Mouse (Mus musculus) embryonic facial prominence, embryonic 10.5 days (tissue): Measurements from ENCODE around the gene Dse. TPM values are rescaled to one million over a fixed set of nuclear protein-coding genes. Genes with fewer than 3 reads are reported as not detected.
"Not testable (repeated sequence)": the region's sequence is repeated elsewhere in the genome, so short reads cannot be mapped to it uniquely, and the experiment has no call there.

ENCODE experiments used
- DNase-seq: peaks from one replicate; pipeline ENCODE4 v3.0.0-alpha.2; 2017; ENCODE audit warnings: low spot score
- H3K27ac ChIP-seq: fragments of 300-500 bp; sonication (generic); replicated peaks from 2 replicates; pipeline ENCODE4 v1.5.1; 2016; ENCODE audit warnings: mild to moderate bottlenecking
- H3K27me3 ChIP-seq: fragments of 300-500 bp; sonication (generic); replicated peaks from 2 replicates; pipeline ENCODE4 v1.6.1; 2016; ENCODE audit warnings: low read depth, mild to moderate bottlenecking; ENCODE audit not compliant: poor library complexity, severe bottlenecking
- H3K36me3 ChIP-seq: fragments of 300-500 bp; sonication (generic); replicated peaks from 2 replicates; pipeline ENCODE4 v1.6.1; 2016; ENCODE audit warnings: mild to moderate bottlenecking, moderate library complexity
- H3K4me1 ChIP-seq: fragments of 300-500 bp; sonication (generic); 2 replicates; pipeline ENCODE4 v1.6.1; 2016
- H3K4me3 ChIP-seq: fragments of 300-500 bp; sonication (generic); 2 replicates; pipeline ENCODE4 v1.5.1; 2016; ENCODE audit warnings: mild to moderate bottlenecking, moderate library complexity
- H3K9me3 ChIP-seq: fragments of 300-500 bp; sonication (generic); 2 replicates; pipeline ENCODE4 v1.6.1; 2016; ENCODE audit warnings: mild to moderate bottlenecking
- WGBS: fragments of 180-500 bp; shearing (Covaris S2); methylation state at CpG from one replicate; pipeline ENCODE4 v1.1.7; 2016; 5-methylcytosine and 5-hydroxymethylcytosine counted together
- polyA plus RNA-seq: library from polyadenylated mRNA; unstranded; fragments of >200 nt; fragmentation: Nextera tagmentation; extraction: Ambion mirVana; gene quantifications from 2 replicates; pipeline ENCODE4 v1.2.1, GENCODE M21; 2016

The Dse gene
- polyA plus RNA-seq = 29.1 and 33.6 TPM in 2 replicates

DNA sequence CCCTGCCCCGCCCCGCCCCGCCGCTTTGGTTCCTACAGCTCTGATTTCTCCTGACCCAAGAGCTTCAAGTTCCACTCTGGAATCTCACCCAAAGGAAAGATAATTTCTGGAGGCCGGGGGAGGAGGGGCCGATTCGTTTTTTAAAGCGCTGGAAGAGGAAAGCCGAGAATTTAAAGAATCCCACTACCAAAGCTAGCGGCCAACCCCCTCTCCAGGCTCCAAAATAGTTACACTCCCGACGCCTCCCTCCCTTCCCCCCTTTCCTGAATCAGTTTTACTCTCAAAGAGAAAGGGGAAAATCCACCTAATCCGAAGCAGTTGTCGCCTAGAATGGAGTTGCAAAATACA lies at the start of gene Dse:
Gene Dse, minus strand, starts transcription at position 213 of the 348 bp plus-strand sequence.
- peak within 1 kb of the TSS; percentile 98 for H3K27ac ChIP-seq
- H3K4me3 ChIP-seq = peak within 1 kb of the TSS; percentile 91
- WGBS = under 1% methylated on average over 14 of the region's 14 CpGs
- H3K4me1 ChIP-seq = peaks cover 39% of the 10 kb centered on the region
- peaks cover 10% of the 10 kb centered on the region; the same call in 1 of the 2 replicates for H3K36me3 ChIP-seq
- no peaks in the 10 kb centered on the region for H3K9me3 ChIP-seq
- H3K27me3 ChIP-seq = no peaks in the 10 kb centered on the region
- no peak for DNase-seq

DNA sequence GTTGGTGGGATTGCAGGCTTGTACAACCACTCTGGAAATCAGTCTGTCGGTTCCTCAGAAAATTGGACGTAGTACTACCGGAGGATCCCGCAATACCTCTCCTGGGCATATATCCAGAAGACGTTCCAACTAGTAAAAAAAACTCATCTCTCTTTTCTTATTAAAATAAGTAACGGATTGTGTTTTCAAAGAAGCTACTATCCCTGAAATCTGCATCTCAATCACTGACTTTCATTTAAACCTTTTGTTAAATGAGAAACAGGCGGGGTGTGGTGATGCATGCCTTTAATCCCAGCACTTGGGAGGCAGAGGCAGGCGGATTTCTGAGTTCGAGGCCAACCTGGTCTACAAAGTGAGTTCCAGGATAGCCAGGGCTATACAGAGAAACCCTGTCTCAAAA lies 45.3 kb upstream of the Dse start:
- not testable (repeated sequence) for H3K27ac ChIP-seq, H3K9me3 ChIP-seq, H3K4me1 ChIP-seq, H3K4me3 ChIP-seq, H3K36me3 ChIP-seq, DNase-seq, H3K27me3 ChIP-seq
- 94% methylated on average over 9 of the region's 9 CpGs for WGBS

DNA sequence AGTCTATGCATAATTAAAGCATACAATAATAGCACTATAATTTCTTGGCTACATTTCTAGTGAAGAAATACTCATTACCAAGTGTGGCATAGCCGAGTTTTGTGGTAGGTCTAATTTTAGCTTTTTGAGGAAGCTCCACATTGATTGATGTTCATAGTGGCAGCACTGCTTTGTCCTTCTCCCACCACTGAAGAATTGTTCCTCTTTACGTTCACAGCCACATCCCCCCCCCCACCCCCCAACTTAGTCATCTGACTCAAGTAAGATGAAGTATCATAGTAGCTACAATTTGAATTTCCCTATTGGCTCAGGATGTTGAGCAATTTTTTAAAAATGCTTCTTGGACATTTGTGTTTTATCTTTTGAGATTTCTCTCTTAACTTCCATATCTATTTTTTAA lies 42.1 kb upstream of the Dse start:
- 0 out of 2 replicates have a peak, but pooled peaks cover 4% of the 10 kb centered on the region for H3K4me1 ChIP-seq

DNA sequence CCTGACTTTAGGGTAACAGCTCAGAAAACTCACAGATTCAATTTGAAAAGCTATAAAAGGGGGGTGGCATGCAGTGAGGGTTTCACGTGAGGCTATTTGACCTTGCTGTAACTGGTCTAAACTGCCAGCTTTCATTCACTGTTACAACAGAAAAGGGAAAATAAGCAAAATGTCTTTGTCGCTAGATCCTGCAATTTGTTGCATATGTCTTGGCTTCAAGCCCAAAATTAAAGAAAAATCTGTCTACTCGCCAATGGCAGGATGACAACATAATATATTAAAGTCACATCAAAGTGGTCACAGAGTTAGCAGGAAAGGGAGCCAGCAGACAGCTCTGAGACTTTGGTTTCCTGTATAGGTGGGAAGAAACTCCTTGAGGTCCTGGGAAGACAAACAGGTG lies 40.2 kb upstream of the Dse start:
- Histone ChIP-seq H3K9me3 (no peaks in the 10 kb centered on the region), H3K4me3 (no peak overlapping the region), H3K4me1 (0 out of 2 replicates have a peak, but pooled peaks cover 4% of the 10 kb centered on the region), H3K36me3 (no peaks in the 10 kb centered on the region), H3K27me3 (no peaks in the 10 kb centered on the region), H3K27ac (no peak overlapping the region)
- no peak for DNase-seq
- 66% methylated on average over 3 of the region's 3 CpGs for WGBS

More for the DNA sequence above, 42.1 kb upstream of the Dse start:
- H3K27ac ChIP-seq = no peak overlapping the region
- H3K9me3 ChIP-seq = no peaks in the 10 kb centered on the region
- DNase-seq = no peak
- no peaks in the 10 kb centered on the region for H3K36me3 ChIP-seq
- H3K27me3 ChIP-seq = no peaks in the 10 kb centered on the region
- 73% methylated on average over 2 of the region's 2 CpGs for WGBS
- no peak overlapping the region for H3K4me3 ChIP-seq

DNA sequence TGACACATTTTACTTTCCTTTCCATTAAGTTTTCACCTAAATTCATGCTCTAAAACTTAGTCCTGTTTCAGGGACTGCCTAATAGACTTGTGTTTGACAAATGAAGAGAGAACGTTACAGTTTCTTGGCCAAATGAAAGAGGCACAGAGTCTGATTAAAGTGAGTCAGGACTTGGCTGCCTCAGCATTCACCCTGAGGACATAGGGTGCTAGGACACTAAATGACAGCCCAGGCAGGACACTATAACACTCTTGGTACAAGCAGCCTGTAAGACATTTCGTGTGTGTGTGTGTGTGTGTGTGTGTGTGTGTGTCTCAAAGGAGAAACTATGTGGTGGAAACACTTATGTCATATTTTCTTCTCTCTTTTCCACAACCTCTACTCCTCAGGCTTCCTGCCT lies 38.6 kb upstream of the Dse start:
- Histone ChIP-seq H3K27me3 (no peaks in the 10 kb centered on the region), H3K4me1 (0 out of 2 replicates have a peak, but pooled peaks cover 4% of the 10 kb centered on the region), H3K4me3 (no peak overlapping the region), H3K27ac (no peak overlapping the region), H3K36me3 (no peaks in the 10 kb centered on the region), H3K9me3 (no peaks in the 10 kb centered on the region)
- WGBS = 77% methylated on average over 2 of the region's 2 CpGs
- DNase-seq = no peak

DNA sequence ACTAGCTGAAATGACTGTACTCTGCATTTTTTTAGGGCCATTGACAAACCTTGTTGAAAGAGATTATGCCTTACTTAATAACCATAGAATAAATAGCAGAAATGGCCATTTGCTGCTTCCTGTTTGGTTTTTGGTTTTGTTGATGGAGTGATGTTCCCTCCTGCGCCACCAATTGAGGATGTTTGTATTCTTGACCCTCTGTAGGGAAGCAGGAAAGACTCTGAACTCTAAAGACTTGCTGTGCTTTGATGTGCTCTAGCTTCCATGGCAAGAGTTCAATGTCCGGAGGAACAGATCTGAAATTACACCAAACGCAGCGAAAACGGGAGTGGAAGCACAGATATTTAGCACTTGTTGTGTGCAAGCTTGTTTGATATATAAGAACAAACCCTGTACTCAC lies 37.2 kb upstream of the Dse start:
- WGBS = 83% methylated on average over 5 of the region's 5 CpGs
- no peak overlapping the region for H3K4me3 ChIP-seq
- no peaks in the 10 kb centered on the region for H3K9me3 ChIP-seq

DNA sequence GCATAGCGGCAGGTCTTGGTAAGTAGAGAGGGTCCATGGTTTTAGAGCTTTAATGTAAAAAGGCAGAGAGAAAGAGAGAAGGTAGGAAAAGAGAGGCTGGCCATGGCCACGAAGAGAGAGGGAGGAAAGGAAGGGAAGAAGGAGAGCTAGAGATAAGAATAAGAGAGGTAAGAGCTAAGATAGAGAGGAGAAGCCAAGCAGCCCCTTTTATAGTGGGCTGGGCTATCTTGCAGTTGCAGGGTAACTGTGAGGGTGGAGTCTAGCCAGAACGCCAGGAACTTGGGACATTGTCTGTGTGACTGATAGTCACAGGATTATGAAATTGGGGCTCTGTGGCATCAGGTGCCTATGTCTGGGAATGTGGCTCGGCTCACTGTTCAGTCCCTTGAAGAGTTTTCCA lies 31.0 kb upstream of the Dse start:
- Histone ChIP-seq H3K27ac (no peak overlapping the region), H3K27me3 (no peaks in the 10 kb centered on the region), H3K4me1 (peaks cover 13% of the 10 kb centered on the region), H3K36me3 (no peaks in the 10 kb centered on the region), H3K9me3 (no peaks in the 10 kb centered on the region), H3K4me3 (no peak overlapping the region)
- DNase-seq = no peak
- WGBS = 72% methylated on average over 4 of the region's 4 CpGs

More for the DNA sequence above, 37.2 kb upstream of the Dse start:
- Histone ChIP-seq H3K27ac (no peak overlapping the region), H3K4me1 (0 out of 2 replicates have a peak, but pooled peaks cover 4% of the 10 kb centered on the region), H3K36me3 (no peaks in the 10 kb centered on the region), H3K27me3 (no peaks in the 10 kb centered on the region)
- DNase-seq = no peak

DNA sequence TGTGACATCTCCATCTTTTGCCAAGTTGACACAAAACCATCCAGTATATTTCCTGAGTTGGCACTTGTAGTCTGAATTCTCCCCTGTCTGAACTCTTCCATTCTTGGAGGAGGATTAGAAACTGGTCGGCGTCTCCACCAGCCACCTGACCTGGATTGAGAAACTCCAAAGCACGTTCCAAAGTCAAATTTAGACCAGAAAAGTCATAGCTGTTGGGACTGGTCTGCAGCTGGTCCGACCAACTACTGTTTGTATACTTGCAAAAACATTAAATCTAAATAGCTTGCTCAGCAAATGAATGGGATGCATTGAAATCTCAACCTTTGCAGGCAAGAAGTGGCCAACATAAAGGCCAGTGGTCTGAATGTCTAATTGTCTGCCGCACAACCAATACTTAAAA lies 29.1 kb upstream of the Dse start:
- no peak overlapping the region for H3K27ac ChIP-seq
- no peak overlapping the region for H3K4me3 ChIP-seq
- WGBS = 88% methylated on average over 5 of the region's 5 CpGs
- no peaks in the 10 kb centered on the region for H3K36me3 ChIP-seq
- no peaks in the 10 kb centered on the region for H3K9me3 ChIP-seq
- no peaks in the 10 kb centered on the region for H3K27me3 ChIP-seq
- no peak for DNase-seq
- peaks cover 16% of the 10 kb centered on the region for H3K4me1 ChIP-seq

DNA sequence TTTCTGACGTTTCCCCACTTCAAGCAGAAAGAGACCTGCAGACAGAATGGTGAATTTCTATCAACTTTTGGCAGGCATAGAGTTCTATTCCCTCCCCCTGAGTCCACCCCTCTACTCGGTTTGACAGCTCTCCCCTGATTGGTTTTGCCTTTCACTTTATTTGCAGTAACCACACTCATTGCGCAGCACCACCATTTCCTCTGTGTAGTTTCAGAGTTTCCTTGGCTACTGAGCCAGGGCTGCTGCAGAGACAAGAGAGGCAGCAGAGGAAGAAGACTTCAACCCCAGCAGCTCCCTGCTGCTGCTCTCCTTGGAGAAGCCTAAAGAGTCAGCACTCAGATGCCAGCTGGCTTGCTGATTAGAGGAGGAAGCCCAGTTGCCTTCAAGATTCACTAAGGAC lies 27.9 kb upstream of the Dse start:
- DNase-seq = no peak
- Histone ChIP-seq H3K4me1 (peaks cover 16% of the 10 kb centered on the region), H3K4me3 (no peak overlapping the region), H3K27ac (no peak overlapping the region), H3K36me3 (no peaks in the 10 kb centered on the region), H3K9me3 (no peaks in the 10 kb centered on the region), H3K27me3 (no peaks in the 10 kb centered on the region)
- WGBS = 41% methylated on average over 3 of the region's 3 CpGs

DNA sequence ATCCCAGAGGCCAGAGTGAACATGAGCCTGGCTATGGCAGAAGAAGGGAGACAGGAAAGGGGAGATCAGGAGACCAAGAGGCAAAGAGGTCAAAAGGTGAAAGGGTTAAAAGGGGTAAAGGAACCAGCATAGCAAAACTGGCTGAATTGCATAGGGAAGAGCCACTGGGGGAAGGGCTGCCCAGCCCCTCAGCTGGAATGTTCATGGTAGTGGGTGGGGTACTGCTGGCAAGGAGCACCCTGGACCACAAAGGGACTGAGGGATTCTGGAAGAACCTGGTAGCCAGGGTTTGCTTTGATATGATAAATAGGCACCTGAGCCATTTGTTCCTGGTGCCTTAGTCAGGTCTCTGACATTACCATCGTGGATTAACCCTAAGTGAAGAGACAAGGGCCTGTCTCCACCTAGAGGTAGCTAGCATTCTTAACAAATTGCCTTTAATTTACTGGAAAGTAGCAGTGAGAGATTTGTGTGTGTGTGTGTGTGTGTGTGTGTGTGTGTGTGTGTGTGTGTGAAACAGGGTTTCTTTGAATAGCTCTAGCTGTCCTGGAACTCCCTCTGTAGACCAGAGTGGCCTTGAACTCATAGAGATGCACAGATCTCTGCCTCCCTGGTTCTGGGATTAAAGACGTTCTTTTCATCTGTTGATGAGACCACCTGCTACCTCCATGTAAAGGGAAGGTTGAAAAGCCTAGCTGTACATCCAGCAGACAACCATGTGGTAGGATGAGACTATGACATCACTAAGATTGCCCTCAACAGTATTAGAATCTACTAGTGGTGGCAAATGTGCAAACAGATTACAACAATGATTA lies 26.6 kb upstream of the Dse start:
- WGBS = 20% methylated on average over 2 of the region's 2 CpGs
- Histone ChIP-seq H3K27ac (no peak overlapping the region), H3K36me3 (no peaks in the 10 kb centered on the region), H3K9me3 (no peaks in the 10 kb centered on the region), H3K27me3 (no peaks in the 10 kb centered on the region), H3K4me3 (no peak overlapping the region), H3K4me1 (peaks cover 22% of the 10 kb centered on the region)
- peak; percentile 11 for DNase-seq

DNA sequence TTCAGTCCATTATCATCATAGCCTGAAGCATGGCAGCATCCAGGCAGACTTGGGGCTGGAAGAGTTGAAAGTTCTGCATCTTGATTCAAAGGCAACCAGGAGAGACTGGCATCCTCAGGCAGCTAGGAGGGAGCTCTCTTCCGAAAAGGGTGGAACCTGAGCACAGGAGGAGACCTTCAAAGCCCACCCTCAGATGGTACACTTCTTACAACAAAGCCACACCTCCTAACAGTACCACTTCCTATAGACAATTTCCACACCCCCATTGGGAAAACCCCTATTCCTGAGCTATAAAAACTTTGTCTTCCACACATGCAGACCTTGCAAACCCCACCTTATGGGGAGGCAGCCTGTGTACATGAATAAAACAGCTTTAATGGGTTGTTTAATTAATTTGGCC lies 25.9 kb upstream of the Dse start:
- Histone ChIP-seq H3K27me3 (no peaks in the 10 kb centered on the region), H3K9me3 (no peaks in the 10 kb centered on the region), H3K36me3 (no peaks in the 10 kb centered on the region), H3K4me3 (no peak overlapping the region), H3K4me1 (peaks cover 22% of the 10 kb centered on the region), H3K27ac (no peak overlapping the region)
- no peak for DNase-seq
- WGBS = 67% methylated on average over 1 of the region's 1 CpGs

DNA sequence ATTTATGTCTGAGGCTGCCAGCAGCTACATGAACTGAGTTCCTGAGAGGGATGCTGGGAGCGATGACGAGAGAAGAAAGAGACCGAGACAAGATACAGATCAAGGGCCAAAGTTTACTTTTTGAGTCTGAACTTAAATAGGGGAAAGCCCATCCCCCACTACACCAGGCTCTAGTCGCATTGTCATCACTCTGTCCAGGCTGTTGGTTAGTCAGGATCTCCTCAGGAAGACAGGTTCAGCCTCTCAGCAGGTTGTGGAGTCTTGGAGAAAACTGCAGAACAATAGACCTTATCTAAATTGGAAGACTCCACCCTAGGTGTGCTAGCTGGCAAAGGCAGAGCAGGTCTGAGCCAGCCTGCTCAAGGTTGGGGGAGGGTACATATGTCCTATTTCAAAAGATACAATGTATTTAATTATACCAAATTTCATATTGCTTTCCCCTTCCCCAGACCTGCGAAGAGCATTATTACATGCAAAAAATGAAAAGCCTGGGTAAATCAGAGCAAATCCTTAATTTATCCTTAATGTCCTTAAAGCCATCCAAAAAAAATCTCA lies 22.7 kb upstream of the Dse start:
- H3K9me3 ChIP-seq = no peaks in the 10 kb centered on the region
- peaks cover 18% of the 10 kb centered on the region for H3K4me1 ChIP-seq
- no peaks in the 10 kb centered on the region for H3K27me3 ChIP-seq
- no peaks in the 10 kb centered on the region for H3K36me3 ChIP-seq
- no peak overlapping the region for H3K4me3 ChIP-seq
- 41% methylated on average over 5 of the region's 5 CpGs for WGBS
- no peak for DNase-seq
- H3K27ac ChIP-seq = no peak overlapping the region

DNA sequence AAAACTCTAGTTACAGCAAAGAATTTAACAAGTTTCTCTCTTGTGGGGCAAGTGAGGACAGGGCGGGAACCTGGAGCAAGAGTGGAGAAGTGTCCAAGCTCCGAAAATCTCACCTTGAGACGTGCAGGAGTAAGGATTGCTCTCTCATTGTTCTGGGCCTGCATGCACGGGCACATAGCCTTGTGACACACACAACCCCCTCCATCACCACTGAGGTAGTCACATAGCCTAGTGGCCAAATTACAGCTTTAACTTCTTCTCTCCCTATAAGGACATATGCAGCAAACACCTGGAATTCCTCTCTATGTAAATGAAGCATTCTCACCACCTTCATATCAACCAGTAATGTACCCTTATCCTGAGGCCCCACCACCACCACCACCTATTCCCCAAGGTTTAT lies 22.0 kb upstream of the Dse start:
- Histone ChIP-seq H3K4me3 (no peak overlapping the region), H3K36me3 (no peaks in the 10 kb centered on the region), H3K4me1 (peaks cover 17% of the 10 kb centered on the region), H3K27ac (no peak overlapping the region), H3K27me3 (no peaks in the 10 kb centered on the region), H3K9me3 (no peaks in the 10 kb centered on the region)
- DNase-seq = no peak
- WGBS = 78% methylated on average over 4 of the region's 4 CpGs
